Mouse (Mus musculus) lung, embryonic 15.5 days (tissue): ENCODE measurements around the gene Mon2. TPM values are rescaled to one million over a fixed set of nuclear protein-coding genes. Genes with fewer than 3 reads are reported as not detected.

Experiments
- ATAC-seq: fragments of 200-750 bp; cut with Nextera tagmentation; 2 replicates; pipeline ENCODE4 v1.8.0; 2017; ENCODE audit warnings: moderate number of reproducible peaks, borderline replicate concordance; ENCODE audit not compliant: low FRiP score, low TSS enrichment; ENCODE audit errors: extremely low read depth
- H3K27ac ChIP-seq: fragments of 300-500 bp; sonication (generic); 2 replicates; pipeline ENCODE4 v1.5.1; 2015; ENCODE audit warnings: moderate library complexity, mild to moderate bottlenecking, inconsistent platforms
- H3K27me3 ChIP-seq: fragments of 300-500 bp; sonication (generic); 2 replicates; pipeline ENCODE4 v1.6.1; 2015; ENCODE audit warnings: inconsistent platforms
- H3K36me3 ChIP-seq: fragments of 300-500 bp; sonication (generic); 2 replicates; pipeline ENCODE4 v1.6.1; 2015; ENCODE audit warnings: inconsistent platforms
- H3K4me1 ChIP-seq: fragments of 300-500 bp; sonication (generic); 2 replicates; pipeline ENCODE4 v1.6.1; 2015; ENCODE audit warnings: inconsistent platforms
- H3K4me2 ChIP-seq: fragments of 300-500 bp; sonication (generic); 2 replicates; pipeline ENCODE4 v1.6.1; 2015; ENCODE audit warnings: inconsistent platforms, mild to moderate bottlenecking, moderate library complexity
- H3K4me3 ChIP-seq: fragments of 300-500 bp; sonication (generic); 2 replicates; pipeline ENCODE4 v1.5.1; 2015; ENCODE audit warnings: mild to moderate bottlenecking, inconsistent platforms
- H3K9ac ChIP-seq: fragments of 300-500 bp; sonication (generic); 2 replicates; pipeline ENCODE4 v1.6.1; 2015; ENCODE audit warnings: inconsistent platforms
- H3K9me3 ChIP-seq: fragments of 300-500 bp; sonication (generic); 2 replicates; pipeline ENCODE4 v1.6.1; 2016; ENCODE audit warnings: inconsistent platforms
- WGBS: fragments of 180-500 bp; shearing (Covaris S2); methylation state at CpG from one replicate; pipeline ENCODE4 v1.1.7; 2015; 5-methylcytosine and 5-hydroxymethylcytosine counted together
- polyA plus RNA-seq: library from polyadenylated mRNA; unstranded; fragments of >200 nt; fragmentation: Nextera tagmentation; extraction: Ambion mirVana; gene quantifications from 2 replicates; pipeline ENCODE4 v1.2.1, GENCODE M21; 2015

The Mon2 gene
- polyA plus RNA-seq, 1 experiment from 2014 or later = 28.7 TPM

GRCm38 (mm10) chr10:123092577-123092976 is 16.3 kb upstream of the Mon2 start:
- ATAC-seq = no peak
- 64% methylated on average over 3 of the region's 3 CpGs for WGBS
- no peaks in the 10 kb centered on the region for H3K36me3 ChIP-seq

GRCm38 (mm10) chr10:123091737-123092136 is 15.4 kb upstream of the Mon2 start:
- 32% methylated on average over 5 of the region's 5 CpGs for WGBS
- Histone ChIP-seq H3K9me3 (no peaks in the 10 kb centered on the region), H3K4me3 (no peak overlapping the region), H3K27me3 (0 out of 2 replicates have a peak, but pooled peaks cover 2% of the 10 kb centered on the region), H3K4me2 (no peak overlapping the region), H3K27ac (no peak overlapping the region), H3K9ac (no peak overlapping the region), H3K4me1 (no peaks in the 10 kb centered on the region), H3K36me3 (no peaks in the 10 kb centered on the region)
- peak; percentile 39; the same call in 1 of the 2 replicates for ATAC-seq

More at GRCm38 (mm10) chr10:123092577-123092976, 16.3 kb upstream of the Mon2 start:
- no peaks in the 10 kb centered on the region for H3K4me1 ChIP-seq
- no peak overlapping the region for H3K4me3 ChIP-seq
- H3K4me2 ChIP-seq = no peak overlapping the region
- no peak overlapping the region for H3K9ac ChIP-seq
- H3K27ac ChIP-seq = no peak overlapping the region
- 0 out of 2 replicates have a peak, but pooled peaks cover 2% of the 10 kb centered on the region for H3K27me3 ChIP-seq
- H3K9me3 ChIP-seq = no peaks in the 10 kb centered on the region

- ATAC-seq = no peak
- no peaks in the 10 kb centered on the region for H3K36me3 ChIP-seq
- H3K4me1 ChIP-seq = 0 out of 2 replicates have a peak, but pooled peaks cover 3% of the 10 kb centered on the region
- H3K4me3 ChIP-seq = no peak overlapping the region
- no peak overlapping the region for H3K9ac ChIP-seq
- H3K27me3 ChIP-seq = 0 out of 2 replicates have a peak, but pooled peaks cover 2% of the 10 kb centered on the region
- 78% methylated on average over 12 of the region's 12 CpGs for WGBS
- H3K27ac ChIP-seq = no peak overlapping the region
- no peaks in the 10 kb centered on the region for H3K9me3 ChIP-seq
- H3K4me2 ChIP-seq = no peak overlapping the region
Measured at GRCm38 (mm10) chr10:123089425-123089930, 13.2 kb upstream of the Mon2 start.

GRCm38 (mm10) chr10:123086847-123087246 is 10.5 kb upstream of the Mon2 start:
- Histone ChIP-seq H3K4me2 (no peak overlapping the region), H3K9ac (no peak overlapping the region), H3K9me3 (no peaks in the 10 kb centered on the region), H3K27me3 (no peaks in the 10 kb centered on the region), H3K36me3 (no peaks in the 10 kb centered on the region), H3K4me3 (no peak overlapping the region), H3K27ac (no peak overlapping the region), H3K4me1 (0 out of 2 replicates have a peak, but pooled peaks cover 3% of the 10 kb centered on the region)
- WGBS = 74% methylated on average over 2 of the region's 2 CpGs
- peak; percentile 31; the same call in 1 of the 2 replicates for ATAC-seq

- Histone ChIP-seq H3K4me2 (no peak overlapping the region), H3K27me3 (no peaks in the 10 kb centered on the region), H3K36me3 (no peaks in the 10 kb centered on the region), H3K4me1 (0 out of 2 replicates have a peak, but pooled peaks cover 3% of the 10 kb centered on the region), H3K4me3 (no peak overlapping the region), H3K9ac (no peak overlapping the region), H3K27ac (no peak overlapping the region), H3K9me3 (no peaks in the 10 kb centered on the region)
- 46% methylated on average over 10 of the region's 10 CpGs for WGBS
- ATAC-seq = no peak
Measured at GRCm38 (mm10) chr10:123084900-123085641, 8.8 kb upstream of the Mon2 start.

GRCm38 (mm10) chr10:123084307-123084706 is 8.0 kb upstream of the Mon2 start:
- no peaks in the 10 kb centered on the region for H3K36me3 ChIP-seq
- no peak for ATAC-seq
- H3K9me3 ChIP-seq = no peaks in the 10 kb centered on the region
- H3K27me3 ChIP-seq = no peaks in the 10 kb centered on the region
- 0 out of 2 replicates have a peak, but pooled peaks cover 3% of the 10 kb centered on the region for H3K4me1 ChIP-seq
- no peak overlapping the region for H3K4me2 ChIP-seq
- no peak overlapping the region for H3K9ac ChIP-seq
- 51% methylated on average over 9 of the region's 9 CpGs for WGBS
- no peak overlapping the region for H3K4me3 ChIP-seq
- H3K27ac ChIP-seq = no peak overlapping the region

GRCm38 (mm10) chr10:123075751-123076242 is 508 bp downstream of the Mon2 start:
- peaks cover 15% of the 10 kb centered on the region for H3K4me1 ChIP-seq
- no peaks in the 10 kb centered on the region for H3K36me3 ChIP-seq
- peak; percentile 68 for ATAC-seq
- H3K4me2 ChIP-seq = peak overlapping the region; percentile 58
- H3K9ac ChIP-seq = peak overlapping the region; percentile 93
- H3K9me3 ChIP-seq = no peaks in the 10 kb centered on the region
- 0% methylated on average over 28 of the region's 48 CpGs for WGBS
- no peaks in the 10 kb centered on the region for H3K27me3 ChIP-seq
- H3K4me3 ChIP-seq = peak overlapping the region; percentile 87
- peak overlapping the region; percentile 65 for H3K27ac ChIP-seq

GRCm38 (mm10) chr10:123071997-123072396 is 4.3 kb downstream of the Mon2 start:
- ATAC-seq = no peak
- Histone ChIP-seq H3K27me3 (no peaks in the 10 kb centered on the region), H3K4me1 (peaks cover 15% of the 10 kb centered on the region), H3K9ac (no peak overlapping the region), H3K4me2 (no peak overlapping the region), H3K27ac (no peak overlapping the region), H3K9me3 (no peaks in the 10 kb centered on the region), H3K4me3 (no peak overlapping the region), H3K36me3 (peaks cover 13% of the 10 kb centered on the region)
- 71% methylated on average over 2 of the region's 2 CpGs for WGBS

GRCm38 (mm10) chr10:123063021-123063420 is 13.3 kb downstream of the Mon2 start:
- H3K4me1 ChIP-seq = 0 out of 2 replicates have a peak, but pooled peaks cover 4% of the 10 kb centered on the region
- no peaks in the 10 kb centered on the region for H3K27me3 ChIP-seq
- H3K27ac ChIP-seq = no peak overlapping the region
- H3K9ac ChIP-seq = no peak overlapping the region
- H3K36me3 ChIP-seq = no peaks in the 10 kb centered on the region; the same call in 1 of the 2 replicates
- H3K4me2 ChIP-seq = no peak overlapping the region
- no peak for ATAC-seq
- no peak overlapping the region for H3K4me3 ChIP-seq
- WGBS = 81% methylated on average over 2 of the region's 2 CpGs
- no peaks in the 10 kb centered on the region for H3K9me3 ChIP-seq

GRCm38 (mm10) chr10:123060831-123061230 is 15.5 kb downstream of the Mon2 start:
- 80% methylated on average over 6 of the region's 6 CpGs for WGBS
- Histone ChIP-seq H3K4me2 (no peak overlapping the region), H3K4me1 (0 out of 2 replicates have a peak, but pooled peaks cover 4% of the 10 kb centered on the region), H3K9ac (no peak overlapping the region), H3K27ac (no peak overlapping the region), H3K9me3 (no peaks in the 10 kb centered on the region), H3K4me3 (no peak overlapping the region), H3K36me3 (no peaks in the 10 kb centered on the region; the same call in 1 of the 2 replicates), H3K27me3 (no peaks in the 10 kb centered on the region)
- no peak for ATAC-seq

GRCm38 (mm10) chr10:123057082-123057481 is 19.2 kb downstream of the Mon2 start:
- ATAC-seq = no peak
- peaks cover 9% of the 10 kb centered on the region; the same call in 1 of the 2 replicates for H3K4me1 ChIP-seq
- no peak overlapping the region for H3K4me3 ChIP-seq
- H3K4me2 ChIP-seq = no peak overlapping the region
- no peak overlapping the region for H3K27ac ChIP-seq
- 93% methylated on average over 1 of the region's 1 CpGs for WGBS
- no peaks in the 10 kb centered on the region; the same call in 1 of the 2 replicates for H3K36me3 ChIP-seq
- no peak overlapping the region for H3K9ac ChIP-seq
- H3K27me3 ChIP-seq = no peaks in the 10 kb centered on the region
- no peaks in the 10 kb centered on the region for H3K9me3 ChIP-seq

- H3K9ac ChIP-seq = no peak overlapping the region
- H3K4me1 ChIP-seq = peaks cover 12% of the 10 kb centered on the region; the same call in 1 of the 2 replicates
- H3K9me3 ChIP-seq = no peaks in the 10 kb centered on the region
- 88% methylated on average over 10 of the region's 10 CpGs for WGBS
- no peak overlapping the region for H3K27ac ChIP-seq
- ATAC-seq = no peak
- no peaks in the 10 kb centered on the region for H3K27me3 ChIP-seq
- no peak overlapping the region for H3K4me3 ChIP-seq
- no peaks in the 10 kb centered on the region; the same call in 1 of the 2 replicates for H3K36me3 ChIP-seq
- no peak overlapping the region for H3K4me2 ChIP-seq
Measured at GRCm38 (mm10) chr10:123056463-123056862, 19.8 kb downstream of the Mon2 start.
